Mouse (Mus musculus): ENCODE data around the gene Olfr1414.
A peak's percentile ranks its signal among the peaks of the same experiment; 100 is the strongest.
"Not testable (repeated sequence)": the region's sequence is repeated elsewhere in the genome, so short reads cannot be mapped to it uniquely, and the experiment has no call there.

The Olfr1414 gene

DNA sequence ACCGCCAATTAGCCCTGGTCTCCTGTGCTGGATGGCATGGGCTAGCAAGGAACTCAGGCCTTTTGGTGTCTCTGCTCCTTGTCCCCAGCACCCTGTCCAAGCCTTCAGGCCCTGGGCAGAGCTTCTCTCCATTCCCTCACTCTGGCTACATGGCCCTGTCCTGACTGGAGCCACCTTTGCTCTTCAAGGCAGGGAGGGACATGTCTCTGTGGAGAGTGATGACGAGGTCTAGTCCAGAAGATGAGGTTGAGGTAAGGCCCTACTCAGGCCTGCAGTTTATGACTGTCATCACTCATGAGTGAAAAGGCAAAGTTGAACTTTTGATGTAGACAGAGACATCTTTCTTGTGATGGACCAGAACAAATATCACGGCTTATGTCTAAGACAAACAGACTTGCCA is at the start of gene Olfr1414:
Gene Olfr1414 (minus strand): TSS at position 101 of the 400 bp plus-strand sequence.
- no peak for DNase-seq (ENCODE audit: low read depth)

DNA sequence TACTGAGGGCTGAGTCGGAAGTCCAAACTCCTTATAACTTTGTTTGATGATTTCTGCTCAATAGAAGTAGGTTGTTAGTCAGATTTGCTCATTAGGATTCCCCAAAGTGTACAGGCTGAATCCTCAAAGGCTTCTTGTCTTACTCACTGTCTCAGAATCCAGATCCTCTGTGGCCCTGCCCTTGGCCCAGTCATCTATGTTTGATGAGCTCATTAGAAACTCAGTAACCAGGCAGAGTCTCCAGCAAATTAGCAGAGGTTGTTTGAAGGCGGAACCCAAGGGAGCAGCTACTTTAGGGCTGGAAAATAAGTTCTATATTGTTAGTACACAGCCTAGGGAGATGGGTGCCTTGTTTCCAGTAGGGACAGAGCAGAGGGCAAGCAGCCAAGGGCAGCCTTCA is 27.5 kb upstream of the Olfr1414 start:
- DNase-seq (ENCODE audit: low read depth) = no peak

DNA sequence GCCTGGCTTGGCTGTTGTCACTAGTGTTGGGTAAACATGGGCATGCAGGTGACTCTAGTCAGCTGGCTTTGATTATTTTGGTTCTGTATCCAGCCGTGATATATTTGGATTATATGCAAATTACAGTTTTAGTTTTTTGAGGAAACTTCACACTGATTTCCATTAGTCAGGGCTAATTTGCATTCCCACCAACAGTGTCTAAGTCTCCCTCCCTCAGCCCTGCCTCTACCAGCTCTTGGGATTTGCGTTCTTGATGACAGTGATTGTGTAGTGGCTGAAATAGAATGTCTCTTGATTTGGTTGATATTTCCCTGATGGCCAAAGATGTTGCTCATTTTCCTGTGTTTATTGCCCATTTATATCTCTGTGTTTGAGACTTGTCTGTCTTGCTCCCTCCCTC is 20.6 kb upstream of the Olfr1414 start:
- DNase-seq (ENCODE audit: low read depth) = no peak

DNA sequence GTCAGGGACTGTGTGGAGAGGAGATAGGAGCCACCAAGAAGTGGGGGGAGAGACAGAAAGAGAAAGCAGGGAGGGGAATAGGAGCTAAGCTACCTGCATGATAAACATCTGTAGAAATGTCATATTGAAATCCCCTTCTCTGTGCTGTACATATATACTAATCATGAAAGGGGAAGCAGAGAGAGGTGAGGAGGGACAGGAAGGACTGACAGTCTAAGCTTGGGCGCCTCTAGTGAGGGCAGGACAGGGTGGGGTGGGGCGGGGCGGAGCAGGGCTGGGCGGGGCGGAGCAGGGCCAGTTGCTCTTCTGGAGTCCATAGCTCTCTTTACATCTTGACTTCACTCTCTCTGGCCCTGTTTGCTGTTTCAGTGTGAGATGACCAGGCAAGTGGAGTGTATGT is 18.5 kb upstream of the Olfr1414 start:
- no peak for DNase-seq (ENCODE audit: low read depth)

DNA sequence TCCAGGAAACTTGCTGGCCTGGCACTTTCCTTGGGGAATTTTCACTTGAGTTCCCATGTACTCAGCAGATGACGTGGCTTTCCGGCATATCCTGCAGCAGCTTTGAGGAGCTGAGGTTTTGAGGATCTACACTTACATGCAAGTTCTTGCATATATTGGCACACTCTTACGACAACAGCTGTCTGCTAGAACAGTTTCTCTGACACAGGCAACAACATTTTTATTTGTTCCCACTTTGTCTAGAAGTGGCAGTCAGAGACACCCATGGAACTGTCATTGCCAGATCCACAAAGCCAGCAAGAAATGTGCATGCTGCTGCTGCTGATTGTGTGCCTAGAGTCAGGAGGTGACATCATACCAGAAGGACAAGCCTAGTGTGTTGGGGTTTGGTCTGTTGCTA is 5.3 kb upstream of the Olfr1414 start:
- DNase-seq (ENCODE audit: low read depth) = no peak

GRCm38 (mm10) chr1:92521376-92521775 is 2.9 kb upstream of the Olfr1414 start:
- no peak for DNase-seq (ENCODE audit: low read depth)

- no peak for DNase-seq (ENCODE audit: low read depth)
These were observed 585 bp upstream of the Olfr1414 start for GRCm38 (mm10) chr1:92519046-92519445.

GRCm38 (mm10) chr1:92515390-92515789 is 3.1 kb downstream of the Olfr1414 start:
- DNase-seq (ENCODE audit: low read depth) = no peak

DNA sequence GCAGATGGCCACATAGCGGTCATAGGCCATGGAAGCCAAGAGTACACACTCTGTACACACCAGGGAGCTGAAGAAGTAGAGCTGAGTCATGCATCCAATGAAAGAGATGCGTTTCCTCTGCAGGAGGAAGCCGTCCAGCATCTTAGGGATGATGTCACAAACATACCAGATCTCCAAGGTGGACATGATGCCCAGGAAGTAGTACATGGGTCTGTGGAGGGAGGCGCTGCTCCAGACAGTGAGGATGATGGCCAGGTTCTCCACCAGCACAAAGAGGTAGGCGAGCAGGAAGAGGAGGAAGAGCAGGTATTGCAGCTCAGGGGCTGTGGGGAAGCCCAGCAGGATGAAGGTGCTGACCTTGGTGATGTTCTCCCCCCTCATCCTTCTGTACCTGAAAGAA is 6.8 kb downstream of the Olfr1414 start:
- not testable (repeated sequence) for DNase-seq (ENCODE audit: low read depth)

GRCm38 (mm10) chr1:92496001-92496400 is 22.5 kb downstream of the Olfr1414 start, which contains the start of gene Olfr1415:
Gene Olfr1415, minus strand, starts transcription at chr1:92496101.
- DNase-seq (ENCODE audit: low read depth) = no peak

DNA sequence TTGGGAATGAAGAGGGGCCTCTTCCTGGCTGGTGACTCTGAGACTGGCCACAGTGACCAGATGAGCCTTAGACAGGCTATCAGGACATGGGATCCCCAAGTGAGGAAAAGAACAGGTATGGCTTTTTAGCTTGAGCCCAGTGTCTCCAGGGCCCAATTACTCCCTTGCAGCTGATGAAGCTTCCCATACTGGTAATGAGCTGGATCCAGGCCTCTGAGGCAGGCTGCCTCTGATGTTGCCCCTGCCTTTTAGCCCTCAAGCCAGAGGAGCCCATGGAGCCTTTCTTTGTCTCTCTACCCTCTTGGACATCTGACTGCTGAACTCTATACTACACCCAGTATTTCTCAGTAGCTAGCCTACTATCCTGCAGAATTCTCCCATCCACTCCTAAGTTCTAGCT is 33.4 kb downstream of the Olfr1414 start, which contains the start of gene Olfr1416:
Gene Olfr1416 (minus strand): TSS at position 101 of the 400 bp plus-strand sequence.
- no peak for DNase-seq (ENCODE audit: low read depth)

DNA sequence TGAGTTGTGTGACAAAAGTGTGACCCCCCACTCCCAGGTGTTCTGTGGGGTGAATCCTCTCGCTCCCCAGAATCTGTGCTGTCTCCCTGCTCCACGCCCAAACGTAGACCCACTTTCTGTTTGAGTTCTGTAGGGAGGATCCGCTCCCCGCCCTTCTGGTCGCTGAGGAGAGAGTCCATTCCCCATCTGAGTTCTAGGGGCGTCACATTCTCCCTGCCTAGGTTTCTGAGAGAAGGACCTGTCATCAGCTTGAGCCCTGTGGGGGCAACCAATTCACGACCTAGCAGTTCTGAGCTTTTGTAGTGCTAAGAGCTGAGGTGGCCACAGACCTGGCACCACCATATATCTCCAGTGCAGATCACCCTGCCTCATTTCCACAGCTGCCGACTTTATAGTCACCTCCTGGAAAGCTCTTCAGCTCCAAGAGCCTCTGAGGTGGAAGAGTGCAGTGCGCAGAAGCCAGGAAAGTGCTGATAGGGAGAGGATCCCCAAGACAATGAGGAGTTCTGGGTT is 44.3 kb downstream of the Olfr1414 start:
- DNase-seq (ENCODE audit: low read depth) = no peak

DNA sequence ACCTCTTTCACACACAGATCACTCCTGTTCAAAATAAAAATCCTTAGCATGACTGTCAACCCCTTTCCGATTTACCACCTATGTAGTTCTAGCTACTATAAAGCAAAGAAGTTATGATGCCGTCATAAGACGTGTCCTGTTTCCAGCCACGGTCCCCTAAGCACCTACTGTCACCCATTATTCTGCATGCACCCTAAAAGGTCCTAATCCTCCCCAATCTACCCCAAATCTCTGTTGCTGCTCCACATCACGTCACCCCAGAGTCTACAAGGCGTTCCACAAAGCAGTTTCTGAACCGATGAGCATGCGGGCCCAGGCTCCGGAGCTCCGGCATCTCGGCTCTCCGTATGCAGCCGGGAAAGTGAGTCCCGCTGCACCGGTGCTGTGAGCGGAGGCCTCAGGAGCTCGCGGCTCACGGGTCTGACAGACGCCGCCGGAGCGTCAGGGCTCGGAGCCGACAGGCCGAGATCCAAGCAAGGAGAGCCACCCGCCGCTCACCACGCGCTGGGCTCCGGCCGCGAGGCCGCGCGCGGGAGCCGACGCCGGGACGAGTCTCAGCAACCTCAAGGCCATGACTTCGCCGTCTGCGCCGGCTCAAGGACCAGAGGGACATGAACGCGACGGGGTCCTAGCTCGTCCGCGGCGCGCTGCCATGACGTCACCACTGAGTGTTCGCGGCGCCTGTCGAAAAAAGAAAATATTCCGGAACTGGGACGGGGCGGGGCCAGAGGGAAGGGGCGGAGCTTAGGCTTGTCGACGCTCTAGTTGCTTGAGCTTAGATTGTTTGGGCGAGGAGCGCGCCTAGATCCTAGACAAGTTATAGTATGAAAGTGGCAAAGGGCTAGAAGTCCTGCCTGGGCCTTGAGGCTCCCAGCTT is 45.1 kb downstream of the Olfr1414 start, which contains the start of gene Ndufa10:
Gene Ndufa10 (minus strand): TSS at position 696 of the 877 bp plus-strand sequence.
- DNase-seq (ENCODE audit: low read depth) = peak; percentile 99

DNA sequence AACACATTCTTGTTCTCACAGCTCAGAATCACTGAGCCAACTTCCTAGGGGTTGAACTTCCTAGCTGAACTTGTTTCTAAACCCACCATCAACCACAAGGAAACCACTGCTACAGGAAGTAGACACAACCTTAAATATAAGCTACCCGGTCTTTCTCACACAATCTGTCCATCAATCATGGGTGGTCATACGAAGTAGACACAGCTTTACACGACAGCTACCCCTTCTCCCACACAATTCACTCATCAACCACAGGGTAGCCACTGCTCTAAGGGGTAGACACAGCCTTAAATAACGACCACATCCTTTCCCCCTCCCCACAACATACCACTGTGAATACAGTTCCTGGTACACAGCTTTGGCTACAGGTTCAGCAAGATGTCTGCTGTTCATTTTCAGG is 49.6 kb downstream of the Olfr1414 start:
- peak; percentile 65 for DNase-seq (ENCODE audit: low read depth)

DNA sequence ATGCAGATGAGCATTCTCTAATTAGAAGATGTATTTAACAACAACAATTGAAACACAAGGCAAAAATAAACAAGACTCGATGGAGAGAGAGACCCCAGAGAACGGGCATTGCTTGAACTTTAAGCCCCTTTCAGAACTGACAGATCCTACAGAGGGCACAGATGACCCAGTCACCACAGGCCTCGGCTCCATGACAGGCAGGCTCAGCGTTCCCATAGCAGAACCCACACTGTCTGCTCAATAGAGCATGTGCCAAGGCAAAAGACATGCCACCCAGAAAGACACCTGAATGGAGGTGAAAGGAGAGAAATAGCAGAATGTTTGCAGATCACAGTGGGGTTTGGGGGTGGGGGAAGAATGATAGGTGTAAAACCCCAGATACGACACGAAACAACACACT is 60.0 kb downstream of the Olfr1414 start:
- no peak for DNase-seq (ENCODE audit: low read depth)

GRCm38 (mm10) chr1:92457758-92458157 is 60.7 kb downstream of the Olfr1414 start:
- no peak for DNase-seq (ENCODE audit: low read depth)
